Mouse (Mus musculus) small intestine, adult 2 months (tissue): ENCODE data around the gene Fancc.

ENCODE experiments used
- CTCF ChIP-seq: fragments of 200-500 bp; IDR thresholded peaks from 2 replicates; pipeline ENCODE4 v1.5.1; 2012; ENCODE audit warnings: low read depth, mild to moderate bottlenecking, control low read depth, inconsistent platforms, low read length, moderate library complexity, mixed read lengths; ENCODE audit not compliant: insufficient replicate concordance, insufficient read length; ENCODE audit errors: extremely low read depth
- POLR2A ChIP-seq: fragments of 200-500 bp; IDR thresholded peaks from 2 replicates; pipeline ENCODE4 v1.6.1; 2012; ENCODE audit warnings: low read depth, mild to moderate bottlenecking, control low read depth, inconsistent platforms, low read length, moderate library complexity

- no peak for TF ChIP-seq POLR2A
- TF ChIP-seq CTCF = no peak
These were observed 195.3 kb downstream of the Fancc start for GRCm38 (mm10) chr13:63301764-63302209.
